ENCODE assay signal across 12 mouse cellular contexts in the genomic region with DNA sequence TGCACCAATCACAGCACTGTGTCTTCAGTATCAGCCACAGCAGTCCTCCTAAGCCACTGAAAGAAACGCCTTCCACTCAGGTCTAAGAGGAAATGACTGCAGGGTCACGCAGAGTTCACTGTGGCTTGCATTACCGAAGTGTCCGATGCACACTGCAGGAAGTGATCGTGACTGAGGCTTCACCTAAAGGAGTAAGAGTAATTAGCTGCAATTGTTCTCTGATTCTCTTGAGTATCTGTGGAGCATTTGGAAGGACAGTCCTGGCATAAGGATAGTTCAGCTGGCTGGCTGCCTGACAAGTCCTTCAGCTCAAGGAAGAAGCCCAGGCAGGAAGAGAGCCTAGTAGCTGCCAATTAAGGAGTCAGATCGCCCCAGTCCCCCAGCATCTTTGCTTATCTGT.
DNase-seq lines count a peak whose midpoint lies in the region; ATAC-seq lines count a peak whose summit lies in the region.
"Had no signal": no experiment of that assay in that cellular context is flagged by ENCODE, and none has a peak within 500 bp of the region (broad histone marks: within the 10 kb centered on the region; RNA-seq: fewer than 3 reads in every experiment).

No protein-coding gene starts in this region.

- WGBS in embryonic facial prominence, embryonic 14.5 days = 64% methylated on average over 6 of the region's 6 CpGs
- 77% methylated on average over 6 of the region's 6 CpGs for WGBS in embryonic facial prominence, embryonic 10.5 days

- H3K27me3 ChIP-seq in embryonic facial prominence, embryonic 14.5 days (replicated peaks; ENCODE audit: control insufficient read depth, insufficient read depth, low read length) = no peaks in the 10 kb centered on the region
- H3K27me3 ChIP-seq in embryonic facial prominence, embryonic 10.5 days (replicated peaks; ENCODE audit: low read depth, poor library complexity, severe bottlenecking) = no peaks in the 10 kb centered on the region
- H3K27me3 ChIP-seq: heart, embryonic 13.5 days; limb, embryonic 13.5 days; megakaryocyte, embryonic 14.5 days had no signal

- no peak for ATAC-seq in embryonic facial prominence, embryonic 14.5 days (ENCODE audit: low read depth)
- ATAC-seq: inflammation-experienced regulatory T-cells, adult 6 months had no signal

- H3K9me3 ChIP-seq in embryonic facial prominence, embryonic 14.5 days (ENCODE audit: control insufficient read depth, low read length) = no peaks in the 10 kb centered on the region
- no peaks in the 10 kb centered on the region; the same call in 1 of the 2 replicates for H3K9me3 ChIP-seq in embryonic facial prominence, embryonic 10.5 days

- no peak overlapping the region for H3K9ac ChIP-seq in embryonic facial prominence, embryonic 14.5 days (ENCODE audit: low read depth, low read length)
- H3K9ac ChIP-seq: heart, embryonic 13.5 days; limb, embryonic 13.5 days had no signal

- H3K4me2 ChIP-seq in embryonic facial prominence, embryonic 14.5 days (ENCODE audit: low read depth, low read length) = no peak overlapping the region
- H3K4me2 ChIP-seq: heart, embryonic 13.5 days; limb, embryonic 13.5 days had no signal

- H3K27ac ChIP-seq in embryonic facial prominence, embryonic 14.5 days (replicated peaks; ENCODE audit: low read depth, low read length) = no peak overlapping the region
- no peak overlapping the region for H3K27ac ChIP-seq in embryonic facial prominence, embryonic 10.5 days (replicated peaks)
- H3K27ac ChIP-seq: heart, embryonic 13.5 days; limb, embryonic 13.5 days; stomach, postnatal 0 days had no signal

- peak; percentile 45 for DNase-seq in embryonic facial prominence, embryonic 14.5 days (ENCODE audit: low spot score)
- DNase-seq in embryonic facial prominence, embryonic 10.5 days (ENCODE audit: low spot score) = no peak
- DNase-seq in layer of hippocampus, adult 9-11 months = peak; percentile 17
- DNase-seq in layer of hippocampus, adult 9-10 months (ENCODE audit: low spot score) = no peak
- DNase-seq in R1 (ENCODE audit: low read depth, low spot score) = peak; percentile 29
- DNase-seq in lung, postnatal 10 days = peak; percentile 62
- DNase-seq in right cerebral cortex, postnatal 10 days (ENCODE audit: low spot score in 2 of 2) = no peak

- no peaks in the 10 kb centered on the region for H3K36me3 ChIP-seq in embryonic facial prominence, embryonic 14.5 days (ENCODE audit: control insufficient read depth, insufficient read depth, low read length)
- no peaks in the 10 kb centered on the region for H3K36me3 ChIP-seq in embryonic facial prominence, embryonic 10.5 days (replicated peaks)
- H3K36me3 ChIP-seq: heart, embryonic 13.5 days; limb, embryonic 13.5 days had no signal

- no peak overlapping the region for H3K4me3 ChIP-seq in embryonic facial prominence, embryonic 14.5 days (ENCODE audit: low read depth, low read length)
- H3K4me3 ChIP-seq in embryonic facial prominence, embryonic 10.5 days = no peak overlapping the region
- H3K4me3 ChIP-seq: heart, embryonic 13.5 days; limb, embryonic 13.5 days; megakaryocyte, embryonic 14.5 days had no signal

- no peaks in the 10 kb centered on the region for H3K4me1 ChIP-seq in embryonic facial prominence, embryonic 14.5 days (ENCODE audit: control insufficient read depth, insufficient read depth, low read length)
- H3K4me1 ChIP-seq in embryonic facial prominence, embryonic 10.5 days = 0 out of 2 replicates have a peak, but pooled peaks cover 2% of the 10 kb centered on the region
- H3K4me1 ChIP-seq: heart, embryonic 13.5 days; limb, embryonic 13.5 days had no signal

Comparison
In these comparisons a context has a peak if more than half of its experiments do, and no peak if none do; other contexts are left out.
1. DNase-seq: peak in embryonic facial prominence, embryonic 14.5 days (single experiment), layer of hippocampus, adult 9-11 months (single experiment), R1 (single experiment) and lung, postnatal 10 days (single experiment); none in embryonic facial prominence, embryonic 10.5 days (single experiment), layer of hippocampus, adult 9-10 months (single experiment) and right cerebral cortex, postnatal 10 days (0 of 2).